Mouse (Mus musculus): Measurements from ENCODE around the gene Bcl9. TPM values are rescaled to one million over a fixed set of nuclear protein-coding genes. Genes with fewer than 3 reads are reported as not detected.

Bcl9 gene
- polyA plus RNA-seq, 1 experiment from 2014 or later = 3.8 TPM

DNA sequence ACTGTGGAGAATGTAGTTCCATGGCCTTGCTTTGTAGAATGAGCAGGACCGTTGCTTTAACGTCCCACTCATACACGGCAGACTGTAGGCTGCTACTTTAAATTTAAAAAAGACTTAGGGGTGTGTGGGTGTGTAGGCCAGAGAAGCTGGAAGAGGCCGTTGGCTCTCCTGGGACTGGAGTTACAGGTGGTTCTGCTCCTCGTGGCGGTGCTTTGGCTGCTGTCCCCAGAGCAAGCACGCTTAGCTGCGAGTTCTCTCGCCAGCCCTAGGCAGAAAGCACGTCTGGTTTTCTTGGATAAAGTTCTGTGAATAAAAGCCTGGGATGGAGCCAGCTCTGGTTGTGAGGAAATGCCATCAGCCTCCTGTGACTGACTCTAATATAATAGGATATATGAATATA is 136.8 kb downstream of the Bcl9 start:
- Histone ChIP-seq H3K27ac (ENCODE audit: low read length) (no peak overlapping the region), H3K4me3 (ENCODE audit: low read depth, low read length) (no peak overlapping the region), H3K4me1 (ENCODE audit: control insufficient read depth, low read depth, low read length) (peaks cover 11% of the 10 kb centered on the region; the same call in 1 of the 2 replicates), H3K9me3 (replicated peaks; ENCODE audit: control insufficient read depth, low read length) (no peaks in the 10 kb centered on the region), H3K9ac (ENCODE audit: low read depth, low read length) (no peak overlapping the region), H3K36me3 (ENCODE audit: control insufficient read depth, insufficient read depth) (no peaks in the 10 kb centered on the region), H3K4me2 (ENCODE audit: low read depth, low read length) (no peak overlapping the region), H3K27me3 (ENCODE audit: control insufficient read depth, insufficient read depth, low read depth, low read length) (no peaks in the 10 kb centered on the region)
- 72% methylated on average over 10 of the region's 10 CpGs for WGBS (ENCODE audit: insufficient replicate concordance)
- ATAC-seq (ENCODE audit: low read depth) = no peak

DNA sequence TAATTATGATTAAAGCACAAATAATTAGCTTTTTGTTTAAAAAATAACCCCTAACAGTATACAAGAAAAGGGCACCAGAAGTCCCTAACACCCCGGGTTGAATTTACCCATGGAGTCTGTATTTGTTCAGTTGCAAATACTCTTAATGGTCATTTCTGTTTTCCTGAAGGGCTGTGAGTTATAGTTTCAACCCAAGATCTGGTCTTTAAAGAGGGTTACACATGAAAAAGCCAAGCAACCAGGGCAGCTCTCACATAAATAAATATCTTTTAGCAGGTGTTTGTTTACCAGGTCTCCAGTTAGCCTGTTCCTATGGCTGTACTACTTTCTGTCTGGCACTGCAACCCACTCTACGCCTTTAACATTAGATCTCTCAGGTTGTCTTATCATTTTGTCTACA is 137.7 kb downstream of the Bcl9 start:
- Histone ChIP-seq H3K4me3 (ENCODE audit: low read depth, low read length) (no peak overlapping the region), H3K9ac (ENCODE audit: low read depth, low read length) (no peak overlapping the region), H3K9me3 (replicated peaks; ENCODE audit: control insufficient read depth, low read length) (no peaks in the 10 kb centered on the region), H3K4me2 (ENCODE audit: low read depth, low read length) (peak overlapping the region; percentile 75; the same call in 1 of the 2 replicates), H3K36me3 (ENCODE audit: control insufficient read depth, insufficient read depth) (no peaks in the 10 kb centered on the region), H3K27me3 (ENCODE audit: control insufficient read depth, insufficient read depth, low read depth, low read length) (no peaks in the 10 kb centered on the region), H3K27ac (ENCODE audit: low read length) (no peak overlapping the region), H3K4me1 (ENCODE audit: control insufficient read depth, low read depth, low read length) (peaks cover 11% of the 10 kb centered on the region; the same call in 1 of the 2 replicates)
- no peak for ATAC-seq (ENCODE audit: low read depth)
- 46% methylated on average over 2 of the region's 2 CpGs for WGBS (ENCODE audit: insufficient replicate concordance)

DNA sequence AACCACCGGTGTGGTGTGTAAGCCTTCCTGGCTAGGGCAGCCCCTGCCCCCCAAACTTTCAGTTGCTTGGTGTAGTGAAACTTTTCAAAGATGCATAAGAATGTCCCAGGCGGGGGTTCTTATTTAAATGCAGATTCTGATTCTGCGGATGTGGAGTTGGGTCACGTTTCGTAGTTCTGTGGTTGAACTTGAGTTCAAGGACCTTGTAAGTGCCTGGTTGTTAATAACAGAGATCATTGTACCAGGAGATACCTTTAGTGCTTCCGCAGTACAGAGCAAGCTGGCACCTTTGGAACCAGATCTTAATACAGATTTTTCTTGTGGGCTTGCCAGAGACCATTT is 138.2 kb downstream of the Bcl9 start:
- Histone ChIP-seq H3K9me3 (replicated peaks; ENCODE audit: control insufficient read depth, low read length) (no peaks in the 10 kb centered on the region), H3K27me3 (ENCODE audit: control insufficient read depth, insufficient read depth, low read depth, low read length) (no peaks in the 10 kb centered on the region), H3K9ac (ENCODE audit: low read depth, low read length) (peak overlapping the region; percentile 85), H3K4me1 (ENCODE audit: control insufficient read depth, low read depth, low read length) (peaks cover 11% of the 10 kb centered on the region; the same call in 1 of the 2 replicates), H3K4me3 (ENCODE audit: low read depth, low read length) (peak overlapping the region; percentile 80), H3K27ac (ENCODE audit: low read length) (peak overlapping the region; percentile 77), H3K4me2 (ENCODE audit: low read depth, low read length) (peak overlapping the region; percentile 75), H3K36me3 (ENCODE audit: control insufficient read depth, insufficient read depth) (no peaks in the 10 kb centered on the region)
- no peak for ATAC-seq (ENCODE audit: low read depth)
- WGBS (ENCODE audit: insufficient replicate concordance) = 9% methylated on average over 6 of the region's 6 CpGs

DNA sequence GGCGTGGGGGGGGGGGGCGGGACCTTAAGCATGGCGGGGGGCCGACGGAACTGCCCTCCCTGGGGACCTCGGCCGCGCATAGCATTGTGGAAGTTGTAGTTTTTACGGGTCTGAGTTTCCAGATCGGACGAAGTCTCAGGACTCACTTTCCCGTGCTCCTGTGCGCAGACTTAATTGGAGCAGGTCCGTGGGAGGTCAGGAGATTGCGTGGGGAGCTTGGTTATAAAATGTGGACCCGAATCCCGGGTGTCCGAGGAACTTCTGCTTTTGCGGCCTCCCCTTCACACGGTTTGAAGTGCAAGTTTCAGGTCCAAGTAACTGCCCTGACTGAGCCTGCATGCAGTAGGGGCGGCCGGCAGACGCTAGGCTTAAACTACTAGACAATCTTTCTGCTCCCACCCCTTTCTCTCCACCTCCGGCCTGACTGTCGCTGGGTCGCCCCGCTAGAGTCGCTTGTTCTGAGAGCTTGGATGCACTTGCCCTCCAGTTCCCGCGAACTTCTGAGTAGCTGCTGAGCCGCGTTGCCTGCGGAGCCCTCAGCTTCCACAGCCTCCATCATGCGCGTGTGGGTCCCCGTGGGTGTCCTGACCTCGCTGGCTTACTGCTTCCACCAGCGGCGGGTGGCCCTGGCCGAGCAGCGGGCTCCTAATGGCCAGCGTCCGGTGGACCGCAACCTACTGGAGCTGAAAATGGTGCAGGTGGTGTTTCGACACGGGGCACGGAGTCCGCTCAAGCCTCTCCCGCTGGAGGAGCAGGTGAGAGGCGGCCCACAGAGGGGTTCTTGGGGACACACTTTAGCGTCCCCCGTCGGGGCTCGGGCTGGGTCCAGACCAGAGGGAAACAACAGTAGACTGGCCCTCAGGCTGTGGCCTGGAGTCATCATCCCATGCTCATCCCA is 138.9 kb downstream of the Bcl9 start, which contains the start of gene Acp6:
Gene Acp6 (plus strand): TSS at position 167 of the 898 bp plus-strand sequence.
- no peaks in the 10 kb centered on the region for H3K9me3 ChIP-seq (replicated peaks; ENCODE audit: control insufficient read depth, low read length)
- under 1% methylated on average over 54 of the region's 54 CpGs for WGBS (ENCODE audit: insufficient replicate concordance)
- H3K4me2 ChIP-seq (ENCODE audit: low read depth, low read length) = peak within 1 kb of the TSS; percentile 75
- peak within 1 kb of the TSS; percentile 77 for H3K27ac ChIP-seq (ENCODE audit: low read length)
- peak within 1 kb of the TSS; percentile 85 for H3K9ac ChIP-seq (ENCODE audit: low read depth, low read length)
- H3K4me3 ChIP-seq (ENCODE audit: low read depth, low read length) = peak within 1 kb of the TSS; percentile 80
- ATAC-seq (ENCODE audit: low read depth) = peak; percentile 94
- H3K27me3 ChIP-seq (ENCODE audit: control insufficient read depth, insufficient read depth, low read depth, low read length) = no peaks in the 10 kb centered on the region
- no peaks in the 10 kb centered on the region for H3K36me3 ChIP-seq (ENCODE audit: control insufficient read depth, insufficient read depth)
- peaks cover 8% of the 10 kb centered on the region; the same call in 1 of the 2 replicates for H3K4me1 ChIP-seq (ENCODE audit: control insufficient read depth, low read depth, low read length)

DNA sequence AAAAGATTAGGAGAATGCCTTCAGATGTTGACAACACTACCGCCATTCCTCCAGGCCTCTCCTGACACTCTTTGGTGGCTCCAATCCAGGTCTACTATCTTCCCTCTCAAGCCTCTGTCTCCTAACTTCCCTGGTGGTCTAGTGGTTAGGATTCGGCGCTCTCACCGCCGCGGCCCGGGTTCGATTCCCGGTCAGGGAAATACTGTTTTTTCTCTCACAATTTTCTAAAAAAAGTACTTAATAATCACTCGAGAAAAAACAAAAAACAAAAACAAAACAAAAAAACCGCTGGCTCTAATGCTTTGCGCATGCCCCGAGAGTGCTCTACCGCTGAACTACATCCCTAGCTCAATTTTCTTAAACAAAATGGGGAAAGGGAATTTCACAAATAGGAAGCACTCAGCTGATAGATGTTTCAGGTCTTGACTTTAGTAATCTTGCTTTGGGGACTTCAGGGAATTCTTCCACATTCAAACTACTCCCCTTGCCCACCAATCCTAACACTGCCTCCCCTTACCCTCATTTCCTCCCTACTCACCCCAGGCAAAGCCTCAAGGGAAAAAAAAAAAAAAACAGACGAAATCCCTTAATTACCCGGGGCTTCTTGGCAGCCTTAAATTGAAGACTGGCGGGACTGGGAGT is 139.6 kb downstream of the Bcl9 start:
- Histone ChIP-seq H3K4me3 (ENCODE audit: low read depth, low read length) (peak overlapping the region; percentile 80), H3K4me2 (ENCODE audit: low read depth, low read length) (peak overlapping the region; percentile 75), H3K27me3 (ENCODE audit: control insufficient read depth, insufficient read depth, low read depth, low read length) (no peaks in the 10 kb centered on the region), H3K9me3 (replicated peaks; ENCODE audit: control insufficient read depth, low read length) (no peaks in the 10 kb centered on the region), H3K36me3 (ENCODE audit: control insufficient read depth, insufficient read depth) (no peaks in the 10 kb centered on the region), H3K4me1 (ENCODE audit: control insufficient read depth, low read depth, low read length) (peaks cover 8% of the 10 kb centered on the region; the same call in 1 of the 2 replicates), H3K9ac (ENCODE audit: low read depth, low read length) (peak overlapping the region; percentile 85), H3K27ac (ENCODE audit: low read length) (peak overlapping the region; percentile 53; the same call in 1 of the 2 replicates)
- peak; percentile 42 for ATAC-seq (ENCODE audit: low read depth)
- WGBS (ENCODE audit: insufficient replicate concordance) = under 1% methylated on average over 17 of the region's 17 CpGs

DNA sequence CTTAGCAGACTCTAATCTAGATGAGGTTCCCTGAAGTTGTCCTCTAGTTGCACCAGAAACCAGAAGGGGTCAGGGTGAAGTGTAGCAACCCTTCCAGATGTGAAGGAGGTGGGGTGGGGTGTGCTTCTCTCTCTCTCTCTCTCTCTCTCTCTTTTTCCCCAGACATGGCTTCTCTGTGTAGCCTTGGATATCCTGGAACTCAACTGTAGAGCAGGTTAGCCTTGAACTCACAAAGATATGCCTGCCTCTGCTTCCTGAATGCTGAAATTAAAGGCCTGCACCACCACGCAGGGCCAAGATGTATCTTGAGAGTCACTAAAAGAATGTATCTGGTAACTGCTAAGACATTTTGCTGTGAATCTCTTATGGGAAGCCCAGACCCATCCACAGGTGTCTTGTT is 140.4 kb downstream of the Bcl9 start:
- Histone ChIP-seq H3K4me1 (ENCODE audit: control insufficient read depth, low read depth, low read length) (peaks cover 8% of the 10 kb centered on the region; the same call in 1 of the 2 replicates), H3K4me2 (ENCODE audit: low read depth, low read length) (peak overlapping the region; percentile 75; the same call in 1 of the 2 replicates), H3K4me3 (ENCODE audit: low read depth, low read length) (no peak overlapping the region), H3K36me3 (ENCODE audit: control insufficient read depth, insufficient read depth) (no peaks in the 10 kb centered on the region), H3K27ac (ENCODE audit: low read length) (no peak overlapping the region), H3K9me3 (replicated peaks; ENCODE audit: control insufficient read depth, low read length) (no peaks in the 10 kb centered on the region), H3K27me3 (ENCODE audit: control insufficient read depth, insufficient read depth, low read depth, low read length) (no peaks in the 10 kb centered on the region), H3K9ac (ENCODE audit: low read depth, low read length) (no peak overlapping the region)
- WGBS (ENCODE audit: insufficient replicate concordance) = 56% methylated on average over 1 of the region's 1 CpGs
- ATAC-seq (ENCODE audit: low read depth) = no peak

DNA sequence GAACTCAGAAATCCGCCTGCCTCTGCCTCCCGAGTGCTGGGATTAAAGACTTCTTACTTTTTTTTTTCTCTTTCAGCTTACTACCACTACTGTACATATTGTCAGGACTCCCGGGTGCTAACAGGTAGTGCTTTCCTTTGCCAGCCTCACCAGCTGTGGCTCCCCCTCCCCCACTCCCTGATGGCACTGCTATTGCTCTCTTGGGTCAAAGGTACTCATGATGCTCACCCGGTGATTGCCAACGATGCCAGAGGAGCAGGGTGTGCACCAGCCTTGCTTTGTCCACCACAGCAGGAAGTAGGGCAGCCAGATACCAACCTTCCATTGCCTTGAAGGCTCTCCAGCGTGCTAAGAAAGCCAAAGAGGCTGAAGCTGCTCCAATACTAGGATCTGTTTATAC is 141.3 kb downstream of the Bcl9 start:
- no peak overlapping the region for H3K4me3 ChIP-seq (ENCODE audit: low read depth, low read length)
- H3K27me3 ChIP-seq (ENCODE audit: control insufficient read depth, insufficient read depth, low read depth, low read length) = no peaks in the 10 kb centered on the region
- H3K4me2 ChIP-seq (ENCODE audit: low read depth, low read length) = no peak overlapping the region
- H3K9me3 ChIP-seq (replicated peaks; ENCODE audit: control insufficient read depth, low read length) = no peaks in the 10 kb centered on the region
- H3K27ac ChIP-seq (ENCODE audit: low read length) = no peak overlapping the region
- H3K9ac ChIP-seq (ENCODE audit: low read depth, low read length) = no peak overlapping the region
- no peaks in the 10 kb centered on the region for H3K36me3 ChIP-seq (ENCODE audit: control insufficient read depth, insufficient read depth)
- ATAC-seq (ENCODE audit: low read depth) = no peak
- 70% methylated on average over 6 of the region's 6 CpGs for WGBS (ENCODE audit: insufficient replicate concordance)
- H3K4me1 ChIP-seq (ENCODE audit: control insufficient read depth, low read depth, low read length) = peaks cover 8% of the 10 kb centered on the region; the same call in 1 of the 2 replicates
